In genomic region chr6:22020696-22021095, GRCm38 (mm10) we compare ENCODE assay signal across 27 mouse cellular contexts. TPM values are rescaled to one million over a fixed set of nuclear protein-coding genes. Genes with fewer than 3 reads are reported as not detected.
A peak's percentile ranks its signal among the peaks of the same experiment; 100 is the strongest.
DNase-seq lines count a peak whose midpoint lies in the region; ATAC-seq and TF ChIP-seq lines count a peak whose summit lies in the region.
"Had no signal": no experiment of that assay in that cellular context is flagged by ENCODE, and none has a peak within 500 bp of the region (broad histone marks: within the 10 kb centered on the region; RNA-seq: fewer than 3 reads in every experiment).

No protein-coding gene starts in this region.

- no peaks in the 10 kb centered on the region for H3K9me3 ChIP-seq in midbrain, embryonic 11.5 days (ENCODE audit: control insufficient read depth, low read length)
- no peaks in the 10 kb centered on the region for H3K9me3 ChIP-seq in midbrain, embryonic 15.5 days
- no peaks in the 10 kb centered on the region for H3K9me3 ChIP-seq in limb, embryonic 15.5 days
- H3K9me3 ChIP-seq: embryonic facial prominence, embryonic 10.5 days; embryonic facial prominence, embryonic 13.5 days; forebrain, embryonic 12.5 days; forebrain, embryonic 15.5 days; heart, embryonic 10.5 days; heart, embryonic 13.5 days; hindbrain, embryonic 10.5 days; hindbrain, embryonic 13.5 days had no signal

- H3K4me1 ChIP-seq in heart, adult 2 months (ENCODE audit: control insufficient read depth, insufficient read depth, low read length) = peaks cover 21% of the 10 kb centered on the region
- no peaks in the 10 kb centered on the region for H3K4me1 ChIP-seq in midbrain, embryonic 11.5 days (ENCODE audit: control insufficient read depth, insufficient read depth, low read length)
- peaks cover 5% of the 10 kb centered on the region for H3K4me1 ChIP-seq in midbrain, embryonic 15.5 days
- H3K4me1 ChIP-seq in limb, embryonic 15.5 days = peaks cover 16% of the 10 kb centered on the region
- H3K4me1 ChIP-seq: forebrain, embryonic 12.5 days had no signal

- H3K79me2 ChIP-seq in heart, adult 2 months (replicated peaks; ENCODE audit: control insufficient read depth, insufficient read depth, low read length) = peaks cover 1% of the 10 kb centered on the region; the same call in 1 of the 2 replicates

- no peak overlapping the region for H3K4me3 ChIP-seq in heart, adult 2 months
- no peak overlapping the region for H3K4me3 ChIP-seq in midbrain, embryonic 11.5 days (ENCODE audit: low read depth, low read length)
- H3K4me3 ChIP-seq in midbrain, embryonic 15.5 days = no peak overlapping the region
- H3K4me3 ChIP-seq in limb, embryonic 15.5 days = no peak overlapping the region
- H3K4me3 ChIP-seq: embryonic facial prominence, embryonic 10.5 days; embryonic facial prominence, embryonic 13.5 days; erythroblast, embryonic 14.5 days; forebrain, embryonic 12.5 days; forebrain, embryonic 15.5 days; heart, embryonic 10.5 days; heart, embryonic 13.5 days; hindbrain, embryonic 10.5 days; hindbrain, embryonic 13.5 days had no signal

- no peak overlapping the region for H3K9ac ChIP-seq in heart, adult 2 months (ENCODE audit: low read depth, low read length)
- H3K9ac ChIP-seq in midbrain, embryonic 11.5 days (ENCODE audit: low read length) = no peak overlapping the region
- no peak overlapping the region for H3K9ac ChIP-seq in midbrain, embryonic 15.5 days
- no peak overlapping the region for H3K9ac ChIP-seq in limb, embryonic 15.5 days
- H3K9ac ChIP-seq: embryonic facial prominence, embryonic 13.5 days; forebrain, embryonic 12.5 days; forebrain, embryonic 15.5 days; heart, embryonic 13.5 days; hindbrain, embryonic 13.5 days had no signal

- peaks cover 36% of the 10 kb centered on the region for H3K36me3 ChIP-seq in heart, adult 2 months (ENCODE audit: control insufficient read depth, insufficient read depth, low read length)
- H3K36me3 ChIP-seq in midbrain, embryonic 11.5 days (ENCODE audit: control insufficient read depth, insufficient read depth, low read length) = no peaks in the 10 kb centered on the region
- no peaks in the 10 kb centered on the region for H3K36me3 ChIP-seq in midbrain, embryonic 15.5 days (replicated peaks)
- no peaks in the 10 kb centered on the region for H3K36me3 ChIP-seq in limb, embryonic 15.5 days
- H3K36me3 ChIP-seq: embryonic facial prominence, embryonic 13.5 days; forebrain, embryonic 12.5 days; forebrain, embryonic 15.5 days; heart, embryonic 10.5 days; heart, embryonic 13.5 days; hindbrain, embryonic 10.5 days; hindbrain, embryonic 13.5 days had no signal

- ATAC-seq in midbrain, embryonic 11.5 days (ENCODE audit: low FRiP score) = no peak
- no peak for ATAC-seq in midbrain, embryonic 15.5 days (replicated peaks)
- ATAC-seq in limb, embryonic 15.5 days (ENCODE audit: insufficient number of reproducible peaks, low FRiP score, low TSS enrichment, low read depth) = no peak
- ATAC-seq: CD4-positive, CD25-positive, alpha-beta regulatory T cell, adult 4 months; forebrain, embryonic 15.5 days; hindbrain, embryonic 16.5 days had no signal

- TF ChIP-seq POLR2A in heart, adult 2 months (IDR thresholded peaks at IDR 0.05; ENCODE audit: insufficient read depth, low read depth, low read length) = no peak

- TF ChIP-seq CTCF in heart, adult 2 months (IDR thresholded peaks at IDR 0.05) = no peak

- H3K4me2 ChIP-seq in midbrain, embryonic 11.5 days = no peak overlapping the region
- no peak overlapping the region for H3K4me2 ChIP-seq in midbrain, embryonic 15.5 days
- no peak overlapping the region for H3K4me2 ChIP-seq in limb, embryonic 15.5 days
- H3K4me2 ChIP-seq: embryonic facial prominence, embryonic 13.5 days; forebrain, embryonic 12.5 days; forebrain, embryonic 15.5 days; heart, embryonic 13.5 days; hindbrain, embryonic 13.5 days had no signal

- H3K27me3 ChIP-seq in heart, adult 2 months (ENCODE audit: control insufficient read depth, insufficient read depth, low read length) = no peaks in the 10 kb centered on the region
- H3K27me3 ChIP-seq in midbrain, embryonic 11.5 days (ENCODE audit: control insufficient read depth, insufficient read depth, low read length) = no peaks in the 10 kb centered on the region
- no peaks in the 10 kb centered on the region for H3K27me3 ChIP-seq in midbrain, embryonic 15.5 days (replicated peaks)
- H3K27me3 ChIP-seq in limb, embryonic 15.5 days = no peaks in the 10 kb centered on the region
- H3K27me3 ChIP-seq: embryonic facial prominence, embryonic 13.5 days; forebrain, embryonic 12.5 days; forebrain, embryonic 15.5 days; heart, embryonic 13.5 days; hindbrain, embryonic 13.5 days had no signal

- DNase-seq in heart, adult 2 months = no peak
- no peak for DNase-seq in heart, postnatal 10 days
- DNase-seq in midbrain, embryonic 11.5 days (ENCODE audit: low spot score, missing footprints) = peak; percentile 72
- no peak for DNase-seq in cerebellum, adult 11 months
- DNase-seq: adrenal gland, adult 2 months; adrenal gland, postnatal 14 days; cerebellum, adult 11-12 months; cerebellum, adult 8-10 months; cerebellum, postnatal 10 days; cerebellum, postnatal 36 days; embryo, embryonic 11 days; gastrocnemius, postnatal 14 days; heart, adult 18-20 months had no signal

- no peak for TF ChIP-seq EP300 in heart, adult 2 months (IDR thresholded peaks at IDR 0.05; ENCODE audit: insufficient read depth, low read depth, low read length)

- intact Hi-C loops in heart, adult 2 months (cut with DNase I) = loop anchor here (2.0 kb wide), 1 partner anchor 16 kb away; no protein-coding TSS in a partner anchor
- intact Hi-C loops in heart, postnatal 10 days (cut with DNase I) = no loop called here

- H3K27ac ChIP-seq in heart, adult 2 months = peak overlapping the region; percentile 82
- no peak overlapping the region for H3K27ac ChIP-seq in midbrain, embryonic 11.5 days (ENCODE audit: low read depth, low read length)
- no peak overlapping the region for H3K27ac ChIP-seq in midbrain, embryonic 15.5 days
- H3K27ac ChIP-seq in limb, embryonic 15.5 days = peak overlapping the region; percentile 34; the same call in 1 of the 2 replicates
- H3K27ac ChIP-seq: embryonic facial prominence, embryonic 13.5 days; forebrain, embryonic 12.5 days; forebrain, embryonic 15.5 days; heart, embryonic 10.5 days; hindbrain, embryonic 10.5 days; hindbrain, embryonic 13.5 days had no signal

- WGBS in heart, adult 2 months = 87% methylated on average over 5 of the region's 5 CpGs
- 86% methylated on average over 5 of the region's 5 CpGs for WGBS in midbrain, embryonic 11.5 days
- WGBS in midbrain, embryonic 15.5 days = 81% methylated on average over 5 of the region's 5 CpGs
- WGBS in limb, embryonic 15.5 days = 52% methylated on average over 5 of the region's 5 CpGs

RNA-seq across cellular contexts. Expression of gene Cped1, which starts 35.0 kb away (rescaled TPM):
- total RNA-seq in heart, adult 2 months (2021) = 10 to 100 TPM; 23.0 to 23.3 TPM
- polyA plus RNA-seq in heart, adult 2 months (2012; rRNA removed) = 6.9 and 13.5 TPM in 2 replicates
- total RNA-seq in heart, postnatal 10 days (2021) = 10 to 100 TPM; 13.5 to 15.0 TPM
- polyA plus RNA-seq in midbrain, embryonic 11.5 days (2014; fragmentation: Nextera tagmentation; extraction: Ambion mirVana) = 9.6 and 12.9 TPM in 2 replicates
- 3.3 and 3.4 TPM in 2 replicates for polyA plus RNA-seq in midbrain, embryonic 15.5 days (2015; fragmentation: Nextera tagmentation; extraction: Ambion mirVana)
- 42.0 and 43.1 TPM in 2 replicates for polyA plus RNA-seq in limb, embryonic 15.5 days (2015; fragmentation: Nextera tagmentation; extraction: Ambion mirVana)
- total RNA-seq: MEL had no signal

Comparison
In these comparisons a context has a peak if more than half of its experiments do, and no peak if none do; other contexts are left out.
1. H3K27ac ChIP-seq: peak in heart, adult 2 months (single experiment) and limb, embryonic 15.5 days (single experiment); none in midbrain, embryonic 11.5 days (single experiment) and midbrain, embryonic 15.5 days (single experiment).